Mouse (Mus musculus) gastrocnemius, postnatal 36 days (tissue): Measurements from ENCODE around the gene Lsamp. TPM values are rescaled to one million over a fixed set of nuclear protein-coding genes. Genes with fewer than 3 reads are reported as not detected.

Experiments used
- DNase-seq, 2 experiments: peaks; one replicate each; pipeline ENCODE4 v3.0.0; 2022
- intact Hi-C: fragments of 180-260 bp; cut with DNase I; formaldehyde crosslinking; loops from one replicate; pipeline ENCODE4 v1.15.1; 2025
- long read RNA-seq, 2 experiments: library from polyadenylated mRNA; stranded (forward); transcript quantifications; one replicate each; pipeline ENCODE4 v2.0.0; 2021
- total RNA-seq, 2 experiments: library from RNA; stranded (reverse); gene quantifications; 2 replicates each; pipeline ENCODE4 v1.2.3; 2021

Gene Lsamp
- under 1 TPM; 0.61 to 0.64 TPM for total RNA-seq
- long read RNA-seq, experiment 1 = 0 reads
- long read RNA-seq, experiment 2 = 0 reads

- DNase-seq = peak in 1 of 2 experiments; percentile 12
- intact Hi-C loops = no loop called here
Observed at GRCm38 (mm10) chr16:39984205-39984634, at the start of gene Lsamp. Gene Lsamp (plus strand): TSS chr16:39984361.

- DNase-seq = no peak
- intact Hi-C loops = no loop called here
Observed at GRCm38 (mm10) chr16:39957686-39958085, 26.5 kb upstream of the Lsamp start.

- no peak for DNase-seq
- intact Hi-C loops = no loop called here
Observed at GRCm38 (mm10) chr16:39972712-39973111, 11.4 kb upstream of the Lsamp start.

- DNase-seq = no peak
- intact Hi-C loops = no loop called here
Observed at GRCm38 (mm10) chr16:39984635-39985291, 602 bp downstream of the Lsamp start.

- intact Hi-C loops = no loop called here
Observed at GRCm38 (mm10) chr16:39988466-39988865, 4.3 kb downstream of the Lsamp start.

GRCm38 (mm10) chr16:39994821-39995220 is 10.7 kb downstream of the Lsamp start:
- intact Hi-C loops = no loop called here
- no peak for DNase-seq

More at GRCm38 (mm10) chr16:39988466-39988865, 4.3 kb downstream of the Lsamp start:
- no peak for DNase-seq

- no peak for DNase-seq
- intact Hi-C loops = no loop called here
Observed at GRCm38 (mm10) chr16:40008800-40009199, 24.6 kb downstream of the Lsamp start.

GRCm38 (mm10) chr16:40011106-40011505 is 26.9 kb downstream of the Lsamp start:
- intact Hi-C loops = no loop called here

GRCm38 (mm10) chr16:40022611-40023010 is 38.5 kb downstream of the Lsamp start:
- no peak for DNase-seq

More at GRCm38 (mm10) chr16:40011106-40011505, 26.9 kb downstream of the Lsamp start:
- no peak for DNase-seq

GRCm38 (mm10) chr16:40036719-40037118 is 52.6 kb downstream of the Lsamp start:
- DNase-seq = no peak

More at GRCm38 (mm10) chr16:40022611-40023010, 38.5 kb downstream of the Lsamp start:
- intact Hi-C loops = no loop called here

GRCm38 (mm10) chr16:40059546-40059945 is 75.4 kb downstream of the Lsamp start:
- intact Hi-C loops = no loop called here
- no peak for DNase-seq

More at GRCm38 (mm10) chr16:40036719-40037118, 52.6 kb downstream of the Lsamp start:
- intact Hi-C loops = no loop called here

- no peak for DNase-seq
- intact Hi-C loops = no loop called here
Observed at GRCm38 (mm10) chr16:40059968-40060367, 75.8 kb downstream of the Lsamp start.

GRCm38 (mm10) chr16:40060491-40060890 is 76.3 kb downstream of the Lsamp start:
- intact Hi-C loops = no loop called here
- no peak for DNase-seq

- no peak for DNase-seq
Observed at GRCm38 (mm10) chr16:40075556-40075955, 91.4 kb downstream of the Lsamp start.

GRCm38 (mm10) chr16:40080224-40080623 is 96.1 kb downstream of the Lsamp start:
- no peak for DNase-seq
- intact Hi-C loops = no loop called here

More at GRCm38 (mm10) chr16:40075556-40075955, 91.4 kb downstream of the Lsamp start:
- intact Hi-C loops = no loop called here

GRCm38 (mm10) chr16:40104329-40104728 is 120.2 kb downstream of the Lsamp start:
- DNase-seq = no peak
- intact Hi-C loops = no loop called here

GRCm38 (mm10) chr16:40182918-40183317 is 198.8 kb downstream of the Lsamp start:
- intact Hi-C loops = no loop called here

GRCm38 (mm10) chr16:40187987-40188590 is 203.9 kb downstream of the Lsamp start:
- no peak for DNase-seq
- intact Hi-C loops = no loop called here

More at GRCm38 (mm10) chr16:40182918-40183317, 198.8 kb downstream of the Lsamp start:
- DNase-seq = no peak

GRCm38 (mm10) chr16:40194401-40194800 is 210.2 kb downstream of the Lsamp start:
- no peak for DNase-seq
- intact Hi-C loops = no loop called here

- intact Hi-C loops = no loop called here
- no peak for DNase-seq
Observed at GRCm38 (mm10) chr16:40194839-40195238, 210.7 kb downstream of the Lsamp start.

GRCm38 (mm10) chr16:40228627-40229026 is 244.5 kb downstream of the Lsamp start:
- no peak for DNase-seq
- intact Hi-C loops = no loop called here

GRCm38 (mm10) chr16:40233066-40233465 is 248.9 kb downstream of the Lsamp start:
- DNase-seq = no peak
- intact Hi-C loops = no loop called here
